Mouse (Mus musculus) lung, postnatal 0 days (tissue): ENCODE results near the gene Hnf4a.

Source experiments
- CTCF ChIP-seq: IDR thresholded peaks from 2 replicates; pipeline ENCODE4 v1.5.1; 2016; ENCODE audit warnings: antibody characterized with exemption, mild to moderate bottlenecking
- EP300 ChIP-seq: IDR thresholded peaks from 2 replicates; pipeline ENCODE4 v1.6.1; 2016; ENCODE audit warnings: antibody characterized with exemption, mild to moderate bottlenecking, control low read depth

DNA sequence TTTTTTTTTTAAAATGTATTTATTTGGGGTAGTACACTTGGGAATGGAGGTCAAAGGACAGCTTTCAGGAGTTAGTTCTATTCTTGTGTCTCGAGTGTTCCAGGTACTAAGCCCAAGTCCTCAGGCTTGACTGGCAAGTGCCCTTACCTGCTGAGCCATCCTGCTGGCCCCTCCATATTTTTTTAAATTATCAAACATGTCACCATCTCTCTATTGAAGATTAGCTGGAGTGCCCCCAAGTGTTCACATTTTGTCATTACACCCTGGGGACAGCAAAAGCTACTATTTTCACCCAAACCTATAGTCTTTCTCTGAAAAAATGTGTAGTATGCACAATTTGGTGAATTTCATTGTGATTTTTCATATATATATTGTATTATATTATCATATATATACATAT is 85.5 kb downstream of the Hnf4a start:
- peak; percentile 57 for TF ChIP-seq CTCF
- TF ChIP-seq EP300: no peak
